Mouse (Mus musculus) B cell, adult 2 months (primary cell): ENCODE measurements around the gene Cyp26a1.

Experiments
- DNase-seq, 2 experiments: peaks; one replicate each; pipeline ENCODE4 v3.0.0; 2022

Gene Cyp26a1

GRCm38 (mm10) chr19:37699711-37700110 is 2.1 kb downstream of the Cyp26a1 start:
- no peak for DNase-seq

GRCm38 (mm10) chr19:37702377-37703076 is 4.9 kb downstream of the Cyp26a1 start:
- DNase-seq = no peak

GRCm38 (mm10) chr19:37703902-37704509 is 6.4 kb downstream of the Cyp26a1 start:
- peak; percentile 84 to 85 for DNase-seq

GRCm38 (mm10) chr19:37705722-37706121 is 8.1 kb downstream of the Cyp26a1 start:
- no peak for DNase-seq

GRCm38 (mm10) chr19:37714681-37715080 is 17.1 kb downstream of the Cyp26a1 start:
- DNase-seq = no peak

- no peak for DNase-seq
Measured at GRCm38 (mm10) chr19:37715980-37716379, 18.4 kb downstream of the Cyp26a1 start.

- DNase-seq = no peak
Measured at GRCm38 (mm10) chr19:37716524-37717175, 19.1 kb downstream of the Cyp26a1 start.

- no peak for DNase-seq
Measured at GRCm38 (mm10) chr19:37719166-37719565, 21.6 kb downstream of the Cyp26a1 start.

- peak in 1 of 2 experiments; percentile 7 for DNase-seq
Measured at GRCm38 (mm10) chr19:37724591-37724990, 27.0 kb downstream of the Cyp26a1 start.

- DNase-seq = no peak
Measured at GRCm38 (mm10) chr19:37726585-37726984, 29.0 kb downstream of the Cyp26a1 start.

GRCm38 (mm10) chr19:37727366-37727765 is 29.8 kb downstream of the Cyp26a1 start:
- DNase-seq = no peak

GRCm38 (mm10) chr19:37735426-37735825 is 37.8 kb downstream of the Cyp26a1 start:
- DNase-seq = no peak

GRCm38 (mm10) chr19:37738575-37738974 is 41.0 kb downstream of the Cyp26a1 start:
- no peak for DNase-seq

GRCm38 (mm10) chr19:37740043-37740442 is 42.4 kb downstream of the Cyp26a1 start:
- no peak for DNase-seq
